Mouse (Mus musculus) right cerebral cortex, postnatal 25 days (tissue): ENCODE results near the gene Ggact.

Experiments
- DNase-seq: peaks from one replicate; pipeline ENCODE4 v3.0.0; 2022

Ggact gene

DNA sequence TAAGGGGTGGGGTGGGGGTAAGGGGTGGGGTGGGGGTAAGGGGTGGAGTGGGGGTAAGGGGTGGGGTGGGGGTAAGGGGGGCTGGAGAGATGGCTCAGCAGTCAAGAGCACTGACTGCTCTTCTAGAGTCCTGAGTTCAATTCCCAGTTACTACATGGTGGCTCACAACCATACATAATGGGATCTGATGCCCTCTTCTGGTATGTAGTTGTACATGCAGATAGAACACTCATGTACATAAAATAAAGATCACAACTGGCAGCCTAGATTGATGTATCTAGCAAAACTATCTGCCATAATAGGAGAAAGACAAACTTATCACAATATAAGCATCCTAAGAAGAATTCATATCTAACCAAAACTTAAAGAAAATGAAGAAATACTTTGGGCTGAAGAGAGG lies 15.0 kb downstream of the Ggact start:
- DNase-seq, result no peak

DNA sequence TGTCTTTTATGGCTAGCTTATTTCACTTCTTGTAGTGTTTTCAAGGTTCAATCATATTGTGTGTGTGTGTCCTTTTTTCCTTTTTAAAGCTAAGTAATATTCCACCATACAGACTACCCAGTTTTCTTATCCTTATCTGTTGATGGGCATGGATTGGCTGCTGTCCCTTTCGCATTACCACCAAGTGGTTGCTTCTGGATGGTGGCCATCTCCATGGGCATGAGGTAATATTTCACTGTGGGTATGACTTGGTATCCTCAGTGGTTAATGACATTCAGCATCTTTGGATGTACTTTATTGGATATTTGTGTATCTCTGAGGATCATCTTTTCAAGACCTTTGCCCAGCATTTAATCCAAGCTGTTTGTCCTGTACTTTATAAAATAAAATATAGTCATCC lies 17.5 kb downstream of the Ggact start:
- DNase-seq, result no peak

GRCm38 (mm10) chr14:122891470-122891968 lies 22.0 kb downstream of the Ggact start:
- DNase-seq, result no peak

DNA sequence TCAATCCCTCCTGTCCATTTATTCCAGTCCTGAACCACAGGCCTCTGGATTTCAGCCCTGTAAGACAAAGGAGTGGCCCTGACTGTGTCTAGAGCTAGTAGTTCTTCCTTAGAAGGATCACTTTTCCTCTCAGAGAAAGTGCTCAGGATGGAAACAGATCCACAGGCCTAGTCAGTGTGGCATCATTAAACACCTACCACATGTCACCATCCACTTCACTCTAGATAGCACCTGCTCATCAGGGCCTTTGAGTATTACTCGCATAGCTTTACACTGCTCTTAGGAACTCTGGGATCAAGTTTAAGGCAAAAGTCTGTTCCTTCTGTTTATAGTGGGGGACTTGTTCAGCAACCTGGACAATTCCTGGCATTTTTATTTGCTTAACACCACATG lies 25.1 kb downstream of the Ggact start:
- DNase-seq, result no peak

DNA sequence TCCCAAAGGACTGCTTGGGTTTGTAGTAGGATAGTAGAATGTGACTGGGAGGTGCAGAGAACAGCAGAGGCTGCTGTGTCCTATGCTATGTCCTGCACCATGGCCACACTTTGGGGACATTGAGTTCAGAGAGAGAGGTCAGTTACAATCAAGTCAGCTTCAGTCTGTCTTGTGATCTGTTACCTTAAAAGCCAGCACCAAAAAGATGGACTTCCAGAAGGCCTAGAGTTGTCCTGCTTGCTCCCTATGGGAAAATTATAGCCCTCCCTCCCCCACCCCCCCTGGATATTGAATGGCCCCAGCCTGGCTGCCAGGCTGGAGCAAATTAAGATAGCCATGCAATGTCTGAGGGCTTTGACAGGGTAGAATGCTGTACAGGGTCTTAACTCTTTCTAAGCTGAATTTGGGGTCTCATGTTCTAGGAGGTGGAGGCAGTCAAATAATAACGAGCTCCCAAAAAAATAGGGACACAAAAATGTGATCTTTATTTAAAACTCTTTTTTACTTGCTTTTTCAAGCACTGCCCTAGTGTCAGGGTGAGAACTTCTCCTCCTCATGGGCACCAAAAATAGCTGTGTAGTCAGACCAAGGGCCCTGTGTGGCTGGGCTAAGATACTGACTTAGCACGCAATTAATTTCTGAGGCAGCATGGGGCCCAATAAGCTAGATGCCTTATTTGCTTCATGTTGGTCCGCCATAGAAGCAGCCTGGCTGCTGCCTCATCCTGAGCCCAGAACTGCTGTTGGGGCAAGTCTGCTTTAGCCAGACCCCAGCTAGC lies 25.7 kb downstream of the Ggact start:
- DNase-seq, result no peak

- DNase-seq, result no peak
These were observed 26.3 kb downstream of the Ggact start for GRCm38 (mm10) chr14:122887278-122887677.

DNA sequence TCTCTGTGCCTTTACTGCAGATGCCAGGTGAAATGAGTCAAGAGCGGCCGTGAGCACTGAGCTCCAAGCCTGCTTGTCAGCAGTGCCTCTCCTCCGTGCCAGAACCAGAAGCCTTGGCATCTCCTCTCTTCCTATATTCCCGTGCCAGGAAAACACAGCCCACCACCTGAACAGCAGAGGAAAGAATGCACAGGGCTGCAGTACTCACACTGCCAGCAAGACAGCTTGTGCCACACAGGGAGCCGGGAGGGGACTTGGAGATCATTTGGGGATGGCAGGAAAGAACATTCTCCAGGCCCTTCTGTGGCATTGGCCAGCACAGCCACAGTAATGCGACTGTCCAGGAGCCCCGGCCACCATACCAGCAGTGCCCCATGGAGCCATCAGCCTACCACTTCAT lies 27.7 kb downstream of the Ggact start:
- DNase-seq, result peak; percentile 60

- DNase-seq, result no peak
These were observed 29.6 kb downstream of the Ggact start for GRCm38 (mm10) chr14:122883821-122884584.

DNA sequence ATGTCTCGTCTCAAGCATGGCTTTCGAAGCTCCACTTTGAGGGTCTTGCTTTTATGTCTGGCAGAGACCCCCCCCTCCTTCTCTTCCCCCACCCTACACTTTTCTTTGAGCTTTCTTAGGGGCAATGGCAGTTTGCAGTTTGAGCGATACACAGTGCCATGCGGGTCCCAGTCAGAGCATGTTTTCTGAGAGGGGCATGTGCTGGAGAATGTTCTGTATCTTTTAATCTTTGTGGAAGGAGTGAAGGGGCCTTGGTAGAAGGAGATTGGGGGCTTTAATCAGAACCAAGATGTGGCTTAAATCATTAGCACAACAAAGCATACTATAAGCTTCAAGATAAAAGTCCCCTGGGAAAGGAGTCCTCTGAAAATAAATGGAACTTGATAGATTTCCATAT lies 30.1 kb downstream of the Ggact start:
- DNase-seq, result no peak

DNA sequence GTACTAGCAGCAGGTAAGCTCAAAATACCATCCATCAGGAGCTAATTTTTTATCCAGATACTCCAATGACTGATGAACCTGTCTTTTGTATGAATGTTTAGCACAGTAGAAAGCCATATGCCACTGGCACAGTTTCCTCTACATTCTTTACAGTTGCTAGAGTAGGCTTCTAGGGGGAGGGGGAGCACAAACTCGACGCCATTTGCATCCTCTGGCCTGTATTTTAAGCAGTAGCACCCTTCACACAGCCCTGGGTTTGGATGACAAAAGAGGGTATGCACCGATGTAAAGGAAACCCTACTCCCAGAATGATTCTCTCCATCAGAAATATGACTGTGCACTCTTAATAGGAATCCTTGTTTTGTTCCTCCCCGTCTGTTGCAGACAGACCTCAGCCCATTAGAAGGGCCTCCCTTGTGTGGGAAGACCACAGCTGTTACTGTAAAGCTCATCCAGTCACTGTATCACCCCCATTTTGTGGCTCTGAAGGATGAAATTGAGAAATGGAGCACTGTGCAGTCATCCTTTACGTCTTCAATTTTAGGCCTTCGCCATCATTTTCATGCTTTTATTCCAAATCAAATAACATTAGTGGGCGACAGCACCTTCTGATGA lies 30.7 kb downstream of the Ggact start:
- no peak for DNase-seq

DNA sequence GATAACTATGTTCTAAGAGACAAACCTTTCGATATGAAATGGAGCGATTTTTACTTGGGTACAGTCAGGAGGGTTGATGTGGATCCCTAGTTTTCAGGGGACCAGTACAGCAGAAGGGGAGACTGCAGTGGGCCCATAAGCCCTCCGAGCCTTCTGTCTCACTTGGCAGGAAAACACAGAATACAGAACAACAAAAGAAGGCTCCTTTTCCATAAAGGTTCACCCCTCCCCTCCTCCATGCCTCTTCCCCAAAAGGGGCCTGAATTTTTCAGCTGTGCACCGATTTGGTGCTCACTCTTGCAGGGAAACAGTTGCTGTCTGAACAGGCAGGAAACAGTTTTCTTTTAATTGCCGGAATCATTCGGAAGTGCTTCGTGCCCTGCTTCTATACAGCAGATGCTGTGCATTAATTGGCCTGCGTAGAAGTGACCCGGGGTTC lies 31.3 kb downstream of the Ggact start:
- no peak for DNase-seq

GRCm38 (mm10) chr14:122881699-122882098 lies 31.9 kb downstream of the Ggact start:
- DNase-seq, result no peak

- DNase-seq, result no peak
These were observed 33.3 kb downstream of the Ggact start for GRCm38 (mm10) chr14:122880291-122880690.

DNA sequence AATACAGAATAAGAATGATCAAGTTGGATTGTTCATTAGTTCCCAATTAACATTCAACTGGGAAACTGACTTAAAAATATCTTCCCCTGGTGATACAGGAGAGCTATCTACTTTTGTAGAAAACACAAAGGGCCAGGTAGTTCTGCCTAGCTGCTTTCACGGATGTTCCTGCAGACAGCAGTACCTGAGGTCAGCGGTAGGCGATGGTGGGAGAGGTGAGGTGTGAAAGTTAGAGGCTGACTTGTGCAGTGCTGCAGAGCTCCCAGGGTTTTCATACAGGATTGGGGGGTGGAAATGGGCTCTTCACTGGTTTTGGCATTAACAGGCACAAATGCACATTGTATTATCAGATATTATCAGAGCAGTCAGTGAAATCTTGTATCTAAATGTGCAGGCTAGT lies 35.8 kb downstream of the Ggact start:
- DNase-seq, result no peak

- no peak for DNase-seq
These were observed 36.8 kb downstream of the Ggact start for GRCm38 (mm10) chr14:122876723-122877122.

DNA sequence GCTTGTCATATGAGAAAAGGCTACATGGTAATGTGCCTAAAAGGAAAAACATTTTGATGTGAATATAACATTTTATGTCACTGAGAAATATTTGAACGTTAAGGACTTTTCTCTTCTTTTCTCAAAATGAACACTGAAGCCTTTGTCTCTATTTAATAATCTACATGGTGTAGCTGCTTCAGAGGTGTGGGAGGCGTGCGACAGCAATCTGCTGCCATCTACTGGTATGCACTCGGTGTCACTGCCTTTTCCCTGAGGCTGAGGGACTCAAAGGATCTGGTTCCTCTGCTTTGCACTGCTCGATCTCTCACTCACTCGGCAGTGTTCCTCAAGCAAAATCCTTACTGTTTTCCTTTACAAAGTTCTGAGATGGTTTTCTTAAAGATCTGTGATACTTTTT lies 37.4 kb downstream of the Ggact start:
- DNase-seq, result peak; percentile 76

GRCm38 (mm10) chr14:122875636-122876035 lies 37.9 kb downstream of the Ggact start:
- no peak for DNase-seq

- no peak for DNase-seq
These were observed 38.5 kb downstream of the Ggact start for GRCm38 (mm10) chr14:122875056-122875455.

DNA sequence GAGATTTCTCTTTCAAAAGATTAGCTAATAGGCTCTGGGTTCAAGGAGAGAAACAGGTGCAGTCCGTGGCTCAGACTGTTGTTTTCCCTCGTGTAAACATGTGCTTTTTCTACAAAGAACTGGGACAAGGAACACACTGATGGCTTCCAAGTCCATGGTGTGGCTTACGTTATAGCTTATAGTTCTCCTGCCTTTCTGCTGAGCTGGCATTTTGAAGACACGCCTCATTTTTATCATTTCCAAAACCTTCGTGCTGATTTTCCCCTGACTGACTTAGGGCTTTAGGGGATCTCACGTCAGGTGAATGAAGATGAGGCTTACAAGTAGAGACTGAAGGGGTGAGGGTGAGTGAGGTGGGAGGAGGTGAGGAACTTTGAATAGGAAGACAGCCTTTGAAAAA lies 40.9 kb downstream of the Ggact start:
- DNase-seq, result no peak

- no peak for DNase-seq
These were observed 41.5 kb downstream of the Ggact start for GRCm38 (mm10) chr14:122871841-122872580.

GRCm38 (mm10) chr14:122869831-122870230 lies 43.7 kb downstream of the Ggact start:
- no peak for DNase-seq

- no peak for DNase-seq
These were observed 45.8 kb downstream of the Ggact start for GRCm38 (mm10) chr14:122867531-122868285.
